Mouse (Mus musculus): ENCODE results near the gene Nop9. TPM values are rescaled to one million over a fixed set of nuclear protein-coding genes. Genes with fewer than 3 reads are reported as not detected.

The Nop9 gene
- polyA plus RNA-seq, 1 experiment from 2014 or later, result 47.2 TPM

GRCm38 (mm10) chr14:55727889-55728685, 17.4 kb upstream of the Nop9 start:
- no peak for DNase-seq (ENCODE audit: low spot score)

GRCm38 (mm10) chr14:55730116-55730515, 15.4 kb upstream of the Nop9 start:
- DNase-seq (ENCODE audit: low spot score), result no peak

GRCm38 (mm10) chr14:55730531-55731032, 14.9 kb upstream of the Nop9 start:
- no peak for DNase-seq (ENCODE audit: low spot score)

- DNase-seq (ENCODE audit: low spot score), result no peak
Measured at GRCm38 (mm10) chr14:55733889-55734288, 11.6 kb upstream of the Nop9 start.

- DNase-seq (ENCODE audit: low spot score), result no peak
Measured at GRCm38 (mm10) chr14:55734869-55735268, 10.6 kb upstream of the Nop9 start.

- DNase-seq (ENCODE audit: low spot score), result no peak
Measured at GRCm38 (mm10) chr14:55735334-55735733, 10.2 kb upstream of the Nop9 start.

GRCm38 (mm10) chr14:55735758-55736157, 9.7 kb upstream of the Nop9 start:
- DNase-seq (ENCODE audit: low spot score), result no peak

GRCm38 (mm10) chr14:55737086-55737687, 8.3 kb upstream of the Nop9 start:
- no peak for DNase-seq (ENCODE audit: low spot score)

- DNase-seq (ENCODE audit: low spot score), result peak; percentile 87
Measured at GRCm38 (mm10) chr14:55743711-55744110, 1.8 kb upstream of the Nop9 start.

GRCm38 (mm10) chr14:55745861-55746237, 356 bp downstream of the Nop9 start:
- no peak for DNase-seq (ENCODE audit: low spot score)

- DNase-seq (ENCODE audit: low spot score), result no peak
Measured at GRCm38 (mm10) chr14:55747051-55747847, 1.8 kb downstream of the Nop9 start.

GRCm38 (mm10) chr14:55757566-55757965, 12.1 kb downstream of the Nop9 start:
- no peak for DNase-seq (ENCODE audit: low spot score)

- DNase-seq (ENCODE audit: low spot score), result peak; percentile 46
Measured at GRCm38 (mm10) chr14:55758363-55758784, 12.9 kb downstream of the Nop9 start, which contains the start of gene Cideb. TSS of gene Cideb (minus strand) at chr14:55758458.

GRCm38 (mm10) chr14:55760156-55760555, 14.7 kb downstream of the Nop9 start:
- DNase-seq (ENCODE audit: low spot score), result peak; percentile 85

- no peak for DNase-seq (ENCODE audit: low spot score)
Measured at GRCm38 (mm10) chr14:55761163-55761562, 15.7 kb downstream of the Nop9 start, which contains the start of gene Ltb4r2. TSS of gene Ltb4r2 (plus strand) at chr14:55761428.

GRCm38 (mm10) chr14:55762001-55762821, 16.7 kb downstream of the Nop9 start:
- DNase-seq (ENCODE audit: low spot score), result peak; percentile 44

GRCm38 (mm10) chr14:55763166-55763565, 17.7 kb downstream of the Nop9 start:
- no peak for DNase-seq (ENCODE audit: low spot score)

GRCm38 (mm10) chr14:55765696-55766095, 20.2 kb downstream of the Nop9 start, which contains the start of gene Ltb4r1:
TSS of gene Ltb4r1 (plus strand) at chr14:55765962.
- no peak for DNase-seq (ENCODE audit: low spot score)

GRCm38 (mm10) chr14:55767519-55768414, 22.3 kb downstream of the Nop9 start:
- DNase-seq (ENCODE audit: low spot score), result no peak

GRCm38 (mm10) chr14:55768555-55768954, 23.1 kb downstream of the Nop9 start:
- DNase-seq (ENCODE audit: low spot score), result no peak
